Mouse (Mus musculus) MEL (cell line): ENCODE data around the gene C1ql4. TPM values are rescaled to one million over a fixed set of nuclear protein-coding genes. Genes with fewer than 3 reads are reported as not detected.

Experiments used
- DNase-seq: peaks from one replicate; pipeline ENCODE4 v3.0.0; 2011; ENCODE audit warnings: low read depth, low spot score
- H3K27ac ChIP-seq: 2 replicates; pipeline ENCODE4 v1.5.1; 2012; ENCODE audit warnings: low read depth, mild to moderate bottlenecking, control low read depth, low read length, moderate library complexity; ENCODE audit not compliant: control insufficient read depth
- H3K27me3 ChIP-seq, 2 experiments: fragments of 150-350 bp in 1 of 2; sonication (generic) in 1 of 2; 2 replicates each; pipeline ENCODE4 v1.6.1; 2012; ENCODE audit warnings: low read length in 2 of 2, mild to moderate bottlenecking in 2 of 2, improper control_type of control experiment in 1 of 2, moderate library complexity in 1 of 2; ENCODE audit not compliant: insufficient read depth in 2 of 2, control insufficient read depth in 1 of 2
- H3K36me3 ChIP-seq, 2 experiments: 2 replicates each; pipeline ENCODE4 v1.6.1; 2012 to 2014; ENCODE audit warnings: low read length in 2 of 2, improper control_type of control experiment in 1 of 2, inconsistent platforms in 1 of 2, mild to moderate bottlenecking in 1 of 2; ENCODE audit not compliant: insufficient read depth in 2 of 2, control insufficient read depth in 1 of 2
- H3K4me1 ChIP-seq, 2 experiments: fragments of 150-350 bp in 1 of 2; sonication (generic) in 1 of 2; 2 replicates each; pipeline ENCODE4 v1.6.1; 2012; ENCODE audit warnings: low read length in 2 of 2, improper control_type of control experiment in 1 of 2, mild to moderate bottlenecking in 1 of 2; ENCODE audit not compliant: insufficient read depth in 2 of 2, control insufficient read depth in 1 of 2
- H3K4me3 ChIP-seq, 2 experiments: fragments of 150-350 bp in 1 of 2; sonication (generic) in 1 of 2; 2 replicates each; pipeline ENCODE4 v1.5.1; 2012; ENCODE audit warnings: low read depth in 2 of 2, low read length in 2 of 2, mild to moderate bottlenecking in 2 of 2, moderate library complexity in 2 of 2, control low read depth in 1 of 2, improper control_type of control experiment in 1 of 2; ENCODE audit not compliant: control insufficient read depth in 1 of 2, insufficient read depth in 1 of 2
- H3K79me2 ChIP-seq: 2 replicates; pipeline ENCODE4 v1.6.1; 2012; ENCODE audit warnings: mild to moderate bottlenecking, low read length, moderate library complexity; ENCODE audit not compliant: control insufficient read depth, poor library complexity, insufficient read depth
- H3K9ac ChIP-seq: 2 replicates; pipeline ENCODE4 v1.6.1; 2012; ENCODE audit warnings: low read depth, mild to moderate bottlenecking, control low read depth, low read length, moderate library complexity; ENCODE audit not compliant: control insufficient read depth, poor library complexity, severe bottlenecking
- H3K9me3 ChIP-seq: fragments of 150-350 bp; sonication (generic); replicated peaks from 2 replicates; pipeline ENCODE4 v1.6.1; 2012; ENCODE audit warnings: mild to moderate bottlenecking, low read length, improper control_type of control experiment, moderate library complexity; ENCODE audit not compliant: insufficient read depth
- CHD1 ChIP-seq: IDR thresholded peaks from 2 replicates; pipeline ENCODE4 v1.6.1; 2012; ENCODE audit warnings: low read depth, mild to moderate bottlenecking, inconsistent platforms, low read length, improper control_type of control experiment
- E2F4 ChIP-seq: IDR thresholded peaks from 2 replicates; pipeline ENCODE4 v1.6.1; 2011; ENCODE audit warnings: low read depth, low read length, improper control_type of control experiment, borderline replicate concordance
- ELF1 ChIP-seq: IDR thresholded peaks from 2 replicates; pipeline ENCODE4 v1.6.1; 2014; ENCODE audit warnings: low read depth, mild to moderate bottlenecking, inconsistent platforms, low read length, improper control_type of control experiment, moderate library complexity
- EP300 ChIP-seq, 2 experiments: IDR thresholded peaks; 2 replicates each; pipeline ENCODE4 v1.6.1; 2011; ENCODE audit warnings: improper control_type of control experiment in 2 of 2, low read length in 2 of 2, low read depth in 1 of 2, mild to moderate bottlenecking in 1 of 2
- ETS1 ChIP-seq: IDR thresholded peaks from 2 replicates; pipeline ENCODE4 v1.6.1; 2012; ENCODE audit warnings: low read depth, mild to moderate bottlenecking, inconsistent platforms, low read length, improper control_type of control experiment, moderate library complexity
- GABPA ChIP-seq: IDR thresholded peaks from 2 replicates; pipeline ENCODE4 v1.6.1; 2012; ENCODE audit warnings: low read depth, mild to moderate bottlenecking, inconsistent platforms, low read length, improper control_type of control experiment, moderate library complexity
- GATA1 ChIP-seq: IDR thresholded peaks from 2 replicates; pipeline ENCODE4 v1.6.1; 2011; ENCODE audit warnings: low read depth, low read length, improper control_type of control experiment
- HCFC1 ChIP-seq: IDR thresholded peaks from 2 replicates; pipeline ENCODE4 v1.6.1; 2012; ENCODE audit warnings: low read depth, mild to moderate bottlenecking, inconsistent platforms, low read length, improper control_type of control experiment, moderate library complexity
- KAT2A ChIP-seq: conservative IDR thresholded peaks from 2 replicates; pipeline ENCODE4 v1.6.1; 2012; ENCODE audit warnings: low read depth, low read length, improper control_type of control experiment, inconsistent platforms
- MAFK ChIP-seq: IDR thresholded peaks from 2 replicates; pipeline ENCODE4 v1.6.1; 2011; ENCODE audit warnings: low read depth, mild to moderate bottlenecking, low read length, improper control_type of control experiment, borderline replicate concordance
- MAZ ChIP-seq: IDR thresholded peaks from 2 replicates; pipeline ENCODE4 v1.6.1; 2012; ENCODE audit warnings: low read depth, mild to moderate bottlenecking, inconsistent platforms, low read length, improper control_type of control experiment
- MXI1 ChIP-seq: IDR thresholded peaks from 2 replicates; pipeline ENCODE4 v1.6.1; 2011; ENCODE audit warnings: mild to moderate bottlenecking, low read depth, low read length, improper control_type of control experiment
- MYB ChIP-seq: IDR thresholded peaks from 2 replicates; pipeline ENCODE4 v1.6.1; 2011; ENCODE audit warnings: mild to moderate bottlenecking, low read depth, low read length, improper control_type of control experiment
- NELFE ChIP-seq: IDR thresholded peaks from 2 replicates; pipeline ENCODE4 v1.6.1; 2011; ENCODE audit warnings: low read depth, low read length, improper control_type of control experiment
- SIN3A ChIP-seq: IDR thresholded peaks from 2 replicates; pipeline ENCODE4 v1.6.1; 2012; ENCODE audit warnings: low read length, improper control_type of control experiment, inconsistent platforms
- SMC3 ChIP-seq: IDR thresholded peaks from 2 replicates; pipeline ENCODE4 v1.6.1; 2011; ENCODE audit warnings: low read depth, low read length, improper control_type of control experiment
- TAL1 ChIP-seq: IDR thresholded peaks from 2 replicates; pipeline ENCODE4 v1.6.1; 2012; ENCODE audit warnings: mild to moderate bottlenecking, inconsistent platforms, low read length, moderate library complexity, mixed read lengths
- TCF12 ChIP-seq: IDR thresholded peaks from 2 replicates; pipeline ENCODE4 v1.6.1; 2014; ENCODE audit warnings: low read depth, mild to moderate bottlenecking, inconsistent platforms, low read length, improper control_type of control experiment, moderate library complexity
- UBTF ChIP-seq: IDR thresholded peaks from 2 replicates; pipeline ENCODE4 v1.6.1; 2012; ENCODE audit warnings: low read depth, mild to moderate bottlenecking, inconsistent platforms, low read length, improper control_type of control experiment, moderate library complexity, borderline replicate concordance; ENCODE audit not compliant: insufficient read depth
- USF1 ChIP-seq: IDR thresholded peaks from 2 replicates; pipeline ENCODE4 v1.6.1; 2014; ENCODE audit warnings: low read depth, mild to moderate bottlenecking, inconsistent platforms, low read length, improper control_type of control experiment, moderate library complexity
- USF2 ChIP-seq, 2 experiments: IDR thresholded peaks; 2 replicates each; pipeline ENCODE4 v1.6.1; 2011 to 2012; ENCODE audit warnings: improper control_type of control experiment in 2 of 2, low read length in 2 of 2, borderline replicate concordance in 1 of 2, inconsistent platforms in 1 of 2, low read depth in 1 of 2, mild to moderate bottlenecking in 1 of 2; ENCODE audit not compliant: insufficient read depth in 1 of 2
- polyA plus RNA-seq, 2 experiments: library from polyadenylated mRNA; stranded (reverse) in 1 of 2; unstranded in 1 of 2; fragments of >175 nt in 1 of 2; fragments of >200 nt in 1 of 2; gene quantifications; 2 replicates each; pipeline versions ENCODE4 v1.2.1 to v1.2.4; 2012; ENCODE audit warnings: low replicate concordance in 2 of 2, low read depth in 1 of 2; ENCODE audit not compliant: insufficient read length in 2 of 2, insufficient read depth in 1 of 2, missing spikeins in 1 of 2
- total RNA-seq: library from RNA; depleted of rRNA; stranded (reverse); fragments of 300-350 nt; gene quantifications from 2 replicates; pipeline ENCODE4 v1.2.3, GENCODE M21; 2012

The C1ql4 gene
- total and polyA plus RNA-seq, 3 experiments: 0.08 to 0.15 TPM; not detected in 1

GRCm38 (mm10) chr15:99042334-99042733, 45.3 kb downstream of the C1ql4 start:
- H3K27me3 ChIP-seq: no peaks in the 10 kb centered on the region
- H3K9ac ChIP-seq: no peak overlapping the region
- peaks cover 0 to 9% of the 10 kb centered on the region in 2 experiments; a peak in 2 of 4 replicates for H3K36me3 ChIP-seq
- H3K4me3 ChIP-seq: no peak overlapping the region
- H3K4me1 ChIP-seq: peaks cover 4 to 15% of the 10 kb centered on the region in 2 experiments; a peak in 3 of 4 replicates
- H3K27ac ChIP-seq: no peak overlapping the region
- DNase-seq: no peak
- no peak for TF ChIP-seq MAZ
- TF ChIP-seq HCFC1: no peak
- TF ChIP-seq USF2 (IDR thresholded peaks at IDR 0.05; ENCODE audit: borderline replicate concordance in 1 of 2, insufficient read depth in 1 of 2, low read depth in 1 of 2, low read length in 2 of 2): no peak
- no peak for TF ChIP-seq SMC3
- TF ChIP-seq USF1: no peak
- TF ChIP-seq E2F4: no peak
- TF ChIP-seq MYB: no peak
- TF ChIP-seq UBTF: no peak
- no peaks in the 10 kb centered on the region for H3K79me2 ChIP-seq
- no peaks in the 10 kb centered on the region for H3K9me3 ChIP-seq

GRCm38 (mm10) chr15:99040920-99041856, 46.4 kb downstream of the C1ql4 start:
- Histone ChIP-seq H3K9ac (no peak overlapping the region), H3K4me1 (peaks cover 4 to 15% of the 10 kb centered on the region in 2 experiments; a peak in 3 of 4 replicates), H3K9me3 (no peaks in the 10 kb centered on the region), H3K4me3 (no peak overlapping the region), H3K27me3 (no peaks in the 10 kb centered on the region), H3K36me3 (peaks cover 5 to 9% of the 10 kb centered on the region in 2 experiments; a peak in 3 of 4 replicates), H3K79me2 (no peaks in the 10 kb centered on the region), H3K27ac (no peak overlapping the region)
- no peak for DNase-seq
- no peak for TF ChIP-seq GATA1
- TF ChIP-seq TCF12: no peak
- no peak for TF ChIP-seq GABPA
- no peak for TF ChIP-seq NELFE
- TF ChIP-seq CHD1: no peak
- no peak for TF ChIP-seq ETS1
- no peak for TF ChIP-seq MAFK
- TF ChIP-seq MXI1: no peak
- no peak for TF ChIP-seq HCFC1
- no peak for TF ChIP-seq SIN3A
- TF ChIP-seq MYB: no peak
- TF ChIP-seq KAT2A: no peak
- no peak for TF ChIP-seq EP300 (IDR thresholded peaks at IDR 0.05; ENCODE audit: low read depth in 1 of 2, low read length in 2 of 2)
- TF ChIP-seq E2F4: no peak
- no peak for TF ChIP-seq TAL1
- TF ChIP-seq USF2 (IDR thresholded peaks at IDR 0.05; ENCODE audit: borderline replicate concordance in 1 of 2, insufficient read depth in 1 of 2, low read depth in 1 of 2, low read length in 2 of 2): no peak
- no peak for TF ChIP-seq ELF1
